9 mouse cellular contexts compared by ENCODE assay signal in the genomic region with DNA sequence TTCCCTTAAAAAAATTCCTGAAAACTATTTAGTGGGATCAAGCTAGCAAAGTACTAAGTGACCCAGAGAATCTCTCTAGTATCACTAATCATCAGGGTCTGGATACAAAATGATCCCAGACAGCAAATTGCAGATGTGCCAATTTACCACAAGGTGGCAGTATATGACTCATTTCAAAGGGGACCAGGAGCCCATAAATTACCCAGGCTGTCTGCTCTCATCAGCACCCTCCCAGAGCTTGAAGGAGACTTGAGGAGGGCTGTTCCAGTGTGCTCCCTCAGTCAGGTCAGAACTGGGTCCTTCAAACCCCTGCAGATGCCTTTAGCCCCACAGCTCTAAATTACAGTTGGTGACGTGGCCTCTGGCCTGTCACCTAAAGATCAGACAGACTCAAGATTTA.
DNase-seq lines count a peak whose midpoint lies in the region; ATAC-seq lines count a peak whose summit lies in the region.
"Had no signal": no experiment of that assay in that cellular context is flagged by ENCODE, and none has a peak within 500 bp of the region (broad histone marks: within the 10 kb centered on the region; RNA-seq: fewer than 3 reads in every experiment).

No protein-coding gene starts in this region.

- no peaks in the 10 kb centered on the region for H3K4me1 ChIP-seq in forebrain, embryonic 16.5 days (replicated peaks; ENCODE audit: control insufficient read depth, insufficient read depth, low read length)
- peaks cover 7% of the 10 kb centered on the region; the same call in 1 of the 2 replicates for H3K4me1 ChIP-seq in kidney, embryonic 16.5 days (ENCODE audit: insufficient read depth, low read length)
- H3K4me1 ChIP-seq: lung, embryonic 15.5 days had no signal

- H3K4me3 ChIP-seq in forebrain, embryonic 16.5 days (replicated peaks; ENCODE audit: low read length) = no peak overlapping the region
- H3K4me3 ChIP-seq in kidney, embryonic 16.5 days (ENCODE audit: low read length) = no peak overlapping the region
- H3K4me3 ChIP-seq: lung, embryonic 15.5 days had no signal

- DNase-seq in gastrocnemius, postnatal 14 days = peak; percentile 10
- DNase-seq in gastrocnemius, postnatal 10 days = no peak
- DNase-seq in CD8-positive naive resting alpha-beta T cell, adult 2 months (ENCODE audit: low read depth in 2 of 2, low spot score in 2 of 2) = peak; percentile 6 to 40
- DNase-seq in c-Kit-positive CD71-negative TER-119-negative erythroid progenitor cells, embryonic 14.5 days (ENCODE audit: low read depth) = peak; percentile 28
- peak; percentile 33 for DNase-seq in telencephalon, adult 2 months (ENCODE audit: low read depth, low spot score)

- intact Hi-C loops in gastrocnemius, postnatal 14 days (cut with DNase I; ENCODE audit: low total_unique reads) = loop anchor here (5.0 kb wide), 1 partner anchor 363 kb away; no protein-coding TSS in a partner anchor

- H3K27me3 ChIP-seq in forebrain, embryonic 16.5 days (replicated peaks; ENCODE audit: control insufficient read depth, insufficient read depth, low read length) = no peaks in the 10 kb centered on the region
- H3K27me3 ChIP-seq in kidney, embryonic 16.5 days (ENCODE audit: insufficient read depth, low read length) = no peaks in the 10 kb centered on the region
- H3K27me3 ChIP-seq: lung, embryonic 15.5 days had no signal

- H3K9ac ChIP-seq in forebrain, embryonic 16.5 days (replicated peaks; ENCODE audit: low read depth, low read length) = no peak overlapping the region
- no peak overlapping the region for H3K9ac ChIP-seq in kidney, embryonic 16.5 days (replicated peaks; ENCODE audit: low read length)
- H3K9ac ChIP-seq: lung, embryonic 15.5 days had no signal

- WGBS in forebrain, embryonic 16.5 days = 54% methylated on average over 1 of the region's 1 CpGs
- 33% methylated on average over 1 of the region's 1 CpGs for WGBS in kidney, embryonic 16.5 days

- no peak overlapping the region for H3K27ac ChIP-seq in forebrain, embryonic 16.5 days (ENCODE audit: low read length)
- H3K27ac ChIP-seq in kidney, embryonic 16.5 days (ENCODE audit: low read length) = no peak overlapping the region
- H3K27ac ChIP-seq: lung, embryonic 15.5 days had no signal

- peak; percentile 78 for ATAC-seq in forebrain, embryonic 16.5 days
- peak; percentile 73; the same call in 1 of the 2 replicates for ATAC-seq in kidney, embryonic 16.5 days (ENCODE audit: low FRiP score, low TSS enrichment)
- ATAC-seq in megakaryocyte progenitor cell, adult 5-6 weeks (replicated peaks; ENCODE audit: poor library complexity) = peak; percentile 69

- H3K36me3 ChIP-seq in forebrain, embryonic 16.5 days (ENCODE audit: control insufficient read depth, insufficient read depth) = no peaks in the 10 kb centered on the region
- no peaks in the 10 kb centered on the region for H3K36me3 ChIP-seq in kidney, embryonic 16.5 days (ENCODE audit: insufficient read depth, low read length)
- H3K36me3 ChIP-seq: lung, embryonic 15.5 days had no signal

- no peaks in the 10 kb centered on the region for H3K9me3 ChIP-seq in forebrain, embryonic 16.5 days (ENCODE audit: control insufficient read depth, low read length)
- no peaks in the 10 kb centered on the region for H3K9me3 ChIP-seq in kidney, embryonic 16.5 days (ENCODE audit: low read length)
- H3K9me3 ChIP-seq: lung, embryonic 15.5 days had no signal

- H3K4me2 ChIP-seq in forebrain, embryonic 16.5 days (ENCODE audit: low read length) = no peak overlapping the region
- H3K4me2 ChIP-seq in kidney, embryonic 16.5 days (replicated peaks; ENCODE audit: low read depth, low read length) = no peak overlapping the region
- H3K4me2 ChIP-seq: lung, embryonic 15.5 days had no signal
